Mouse (Mus musculus) spleen, adult 18-20 months (tissue): ENCODE results near the gene Rapgef1.
A peak's percentile ranks its signal among the peaks of the same experiment; 100 is the strongest.
"Not testable (repeated sequence)": the region's sequence is repeated elsewhere in the genome, so short reads cannot be mapped to it uniquely, and the experiment has no call there.

ENCODE experiments used
- DNase-seq, 2 experiments: peaks; one replicate each; pipeline ENCODE4 v3.0.0; 2022; ENCODE audit warnings: mixed read lengths in 2 of 2

Rapgef1 gene

DNA sequence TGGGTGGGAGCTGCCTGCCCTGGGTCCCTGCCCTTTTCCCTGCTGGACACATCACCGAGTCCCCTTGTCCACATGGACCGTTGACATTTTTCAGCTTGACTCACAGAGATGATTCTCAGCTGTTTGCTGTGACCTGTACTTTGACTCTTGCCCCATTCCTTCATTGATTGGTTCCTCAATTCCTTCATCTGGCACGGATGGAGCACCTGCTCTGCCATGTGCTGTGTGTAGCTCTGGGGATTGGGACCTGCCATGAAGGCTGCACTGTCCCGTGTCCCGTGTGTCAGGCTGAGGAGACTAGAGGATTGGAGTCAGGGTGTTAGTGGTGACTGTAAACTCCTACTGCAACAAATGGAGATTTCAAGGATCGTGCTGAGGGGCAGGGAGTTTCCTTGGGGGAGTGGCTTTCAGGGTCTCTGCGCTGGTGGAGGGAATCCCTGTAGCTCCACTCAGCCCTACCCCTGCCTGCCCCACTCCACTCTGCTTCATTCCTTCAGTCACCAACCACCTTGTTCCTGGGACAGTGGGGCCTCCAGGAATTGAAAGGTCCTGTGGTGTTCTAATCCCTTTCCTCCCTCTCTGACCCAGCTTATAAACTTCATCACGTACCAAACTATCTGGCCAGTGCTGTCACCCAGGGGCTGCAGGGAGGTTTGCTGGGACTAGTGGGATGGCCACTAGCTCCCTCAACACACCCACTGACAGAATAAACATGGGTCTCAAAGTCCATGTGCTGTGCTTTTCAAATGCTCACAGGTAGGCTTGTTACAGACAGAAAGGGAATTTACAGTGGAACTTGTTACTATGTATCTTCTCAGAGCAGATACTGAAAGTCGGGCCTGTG is 3.9 kb downstream of the Rapgef1 start:
- no peak for DNase-seq

DNA sequence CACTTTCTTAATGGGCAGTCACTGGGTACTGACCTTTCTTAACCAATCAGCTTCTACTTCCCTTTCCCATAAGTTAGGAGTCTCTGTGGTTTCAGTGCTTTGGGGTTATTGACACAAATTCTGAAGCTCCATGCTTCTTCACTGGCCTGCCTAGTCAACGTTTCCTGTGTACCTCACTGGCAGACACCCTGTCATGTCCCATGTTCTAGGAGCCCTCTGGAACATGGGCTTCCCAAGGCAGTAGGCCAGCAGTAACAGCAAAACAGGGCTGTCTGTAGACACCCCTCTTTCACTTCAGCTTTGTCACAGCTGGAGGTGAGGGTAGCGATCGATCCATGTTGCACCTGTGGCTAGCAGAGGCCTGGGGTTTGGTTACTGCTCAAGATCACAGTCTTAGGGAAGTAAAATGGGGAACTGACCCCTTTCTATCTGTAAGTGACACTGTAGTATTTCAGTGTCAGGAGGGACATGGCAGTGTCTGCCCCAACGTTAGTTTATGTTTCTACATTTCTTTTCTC is 4.6 kb downstream of the Rapgef1 start:
- DNase-seq: peak in 1 of 2 experiments; percentile 68

DNA sequence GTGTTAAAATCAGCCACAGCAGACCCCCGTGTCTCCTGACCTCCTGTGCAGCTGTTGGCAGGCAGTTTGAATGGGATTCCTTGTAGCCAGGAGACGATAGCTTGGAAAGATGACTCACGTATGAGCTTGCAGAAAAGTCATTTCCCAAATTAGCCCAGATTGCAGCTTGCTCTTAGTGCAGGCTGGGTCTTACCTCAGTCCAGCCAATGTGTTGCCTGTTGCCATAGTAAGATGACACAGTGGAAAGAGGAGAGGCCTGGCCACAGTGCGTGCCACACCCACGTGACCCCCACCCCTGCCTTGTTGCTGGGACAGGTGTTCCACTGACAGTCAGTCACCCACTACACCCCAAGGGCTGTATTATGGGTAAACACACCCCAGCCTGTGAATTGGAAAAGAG is 5.2 kb downstream of the Rapgef1 start:
- DNase-seq: peak in 1 of 2 experiments; percentile 63

DNA sequence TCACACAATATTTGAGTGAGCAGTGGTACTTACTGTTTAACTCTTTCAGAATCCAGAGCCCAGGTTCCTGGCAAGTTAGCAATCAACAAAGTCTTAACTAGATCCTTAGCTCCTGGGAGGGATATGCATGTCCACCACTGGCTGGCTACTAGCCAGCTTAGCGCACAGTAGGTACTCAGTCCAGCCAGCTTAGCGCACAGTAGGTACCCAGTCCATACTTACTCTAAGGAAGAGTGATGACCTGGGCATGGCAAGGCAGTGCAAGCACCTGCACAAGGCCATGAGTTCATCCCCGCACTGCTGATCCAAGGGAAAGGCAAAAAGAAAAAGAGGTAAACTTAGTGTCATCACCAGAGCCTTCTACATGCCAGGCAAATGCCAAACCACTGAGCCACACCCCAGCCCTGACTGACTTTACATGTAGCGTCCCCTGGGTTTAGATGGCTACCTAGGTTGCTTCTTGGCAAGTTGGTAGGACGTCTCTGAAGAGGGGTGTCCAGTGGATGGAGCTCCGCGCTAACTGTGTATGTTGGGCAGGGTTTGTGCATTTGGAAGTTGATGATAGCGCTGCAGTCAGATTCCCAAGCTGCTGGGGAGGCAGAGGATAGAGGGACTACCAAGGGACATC is 6.2 kb downstream of the Rapgef1 start:
- DNase-seq: no peak

DNA sequence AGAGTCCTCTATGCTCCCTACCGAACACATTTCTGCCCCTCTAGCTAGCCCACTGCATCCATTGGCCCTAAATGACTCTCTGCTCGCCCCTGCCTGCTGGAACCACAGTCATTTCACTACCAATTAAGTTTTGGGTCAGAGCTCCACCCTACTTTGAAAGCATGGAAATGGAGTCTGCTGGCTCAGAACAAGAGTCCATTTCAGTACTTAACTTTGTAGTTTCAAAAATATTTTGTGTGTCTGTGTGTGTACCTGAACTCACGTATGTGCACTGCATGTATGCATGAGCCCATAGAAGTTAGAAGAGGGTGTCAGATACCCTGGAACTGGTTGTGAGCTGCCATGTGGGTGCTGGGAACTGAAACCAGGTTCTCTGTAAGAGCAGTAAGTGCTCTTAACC is 7.8 kb downstream of the Rapgef1 start:
- no peak for DNase-seq

DNA sequence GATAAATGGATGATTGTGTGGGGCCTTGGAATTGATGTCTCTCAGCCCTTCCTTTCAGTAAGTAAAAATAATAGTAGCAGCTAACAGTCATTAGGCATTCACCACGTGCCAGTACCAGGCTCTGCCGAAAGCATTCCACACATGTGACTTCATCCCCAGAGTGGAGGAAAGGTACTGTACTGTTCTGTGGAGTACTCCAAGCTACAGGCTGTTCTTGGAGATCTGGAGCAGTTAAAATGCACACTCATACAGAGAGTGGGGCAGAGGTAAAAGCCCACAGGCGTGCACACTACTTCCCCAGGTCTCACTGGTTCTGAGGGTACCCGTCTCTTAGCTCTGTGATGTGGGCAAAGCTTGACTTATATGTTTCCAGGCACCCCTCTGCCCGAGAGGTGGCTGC is 8.7 kb downstream of the Rapgef1 start:
- DNase-seq: no peak

DNA sequence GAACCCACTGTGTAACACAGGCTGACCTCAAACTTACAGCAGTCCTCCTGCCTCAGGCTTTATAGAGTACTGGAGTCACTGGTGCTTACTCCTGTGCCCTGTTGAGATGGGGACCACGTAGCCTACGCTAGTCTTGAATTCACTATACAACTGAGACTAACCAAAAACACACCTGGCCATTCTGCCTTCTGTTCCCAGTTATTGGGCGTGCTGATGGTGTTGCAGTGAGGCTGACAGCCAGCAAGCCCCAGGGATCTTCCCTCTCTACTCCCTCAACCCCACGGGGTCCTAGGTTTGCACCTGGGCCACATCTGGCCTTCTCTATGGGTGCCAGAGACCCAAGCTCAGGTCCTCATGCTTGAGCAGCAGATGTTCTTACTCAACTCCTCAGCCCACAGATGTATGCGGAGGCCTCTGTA is 9.3 kb downstream of the Rapgef1 start:
- no peak for DNase-seq

DNA sequence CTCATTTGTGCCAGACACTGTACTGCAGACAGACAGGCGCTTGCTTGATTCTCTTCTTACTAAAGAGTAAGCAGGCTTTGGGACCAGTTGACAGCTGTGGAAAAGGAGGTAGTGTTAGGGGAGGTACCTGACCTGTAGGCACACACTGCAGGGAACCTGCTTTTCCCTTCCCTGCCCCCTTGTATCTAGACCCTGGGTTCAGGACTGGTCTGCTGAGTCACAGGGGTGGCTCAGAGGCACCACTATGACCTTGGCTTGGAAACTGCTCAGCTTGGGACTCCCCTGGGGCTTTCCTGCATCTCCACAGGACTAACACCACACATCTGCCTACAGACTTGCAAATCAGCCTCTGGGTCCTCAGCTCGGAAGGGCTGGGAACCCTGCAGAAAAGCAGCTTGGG is 9.8 kb downstream of the Rapgef1 start:
- no peak for DNase-seq

DNA sequence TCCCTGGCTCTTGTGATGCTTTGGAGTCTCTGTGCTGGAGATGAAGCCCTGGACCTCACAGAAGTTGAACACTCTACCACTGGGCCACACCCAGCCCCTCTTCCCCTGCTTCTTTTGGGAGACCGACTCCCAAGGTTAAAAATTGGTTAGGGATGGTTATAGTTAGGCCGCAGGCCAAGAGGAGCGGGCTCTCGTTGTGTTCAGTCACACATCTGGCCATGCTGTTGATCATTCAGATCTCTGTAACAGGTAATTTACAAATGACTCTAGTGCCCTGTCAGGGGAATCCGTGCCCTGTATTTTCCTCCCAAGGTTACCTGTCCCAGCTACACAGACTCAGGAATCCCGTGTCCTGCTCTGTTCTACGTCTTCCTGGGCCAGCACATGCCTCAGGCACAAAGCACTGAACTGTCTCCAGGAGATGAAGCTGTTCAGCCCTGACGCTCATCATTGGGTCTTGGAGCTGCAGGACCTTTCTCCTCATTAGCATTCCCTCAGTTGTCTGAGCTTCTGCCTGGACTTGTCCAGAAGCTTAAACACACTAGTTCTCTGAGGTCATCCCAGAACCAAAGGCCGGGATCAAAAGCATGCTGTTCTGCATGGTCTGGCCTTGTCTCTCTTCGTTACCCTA is 10.7 kb downstream of the Rapgef1 start:
- DNase-seq: no peak

DNA sequence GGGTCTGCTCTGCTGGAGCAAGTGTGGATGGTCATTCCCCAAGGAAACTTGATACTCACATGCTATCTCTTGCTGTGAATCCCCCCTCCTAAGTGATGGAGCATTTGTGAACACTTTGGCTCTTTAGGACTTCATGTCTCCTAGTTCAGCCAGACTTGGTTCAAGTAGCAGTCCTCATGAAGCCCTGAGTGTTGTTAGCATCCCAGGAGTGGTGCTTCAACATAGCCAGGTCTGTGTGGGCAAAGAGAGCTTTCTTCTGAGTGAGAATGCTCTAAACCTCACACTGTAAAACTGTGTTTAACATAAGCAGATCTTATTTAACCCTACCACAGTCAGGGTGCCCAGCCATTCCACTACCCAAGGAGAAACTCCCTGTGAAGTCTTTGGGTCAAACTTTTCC is 11.5 kb downstream of the Rapgef1 start:
- no peak for DNase-seq

DNA sequence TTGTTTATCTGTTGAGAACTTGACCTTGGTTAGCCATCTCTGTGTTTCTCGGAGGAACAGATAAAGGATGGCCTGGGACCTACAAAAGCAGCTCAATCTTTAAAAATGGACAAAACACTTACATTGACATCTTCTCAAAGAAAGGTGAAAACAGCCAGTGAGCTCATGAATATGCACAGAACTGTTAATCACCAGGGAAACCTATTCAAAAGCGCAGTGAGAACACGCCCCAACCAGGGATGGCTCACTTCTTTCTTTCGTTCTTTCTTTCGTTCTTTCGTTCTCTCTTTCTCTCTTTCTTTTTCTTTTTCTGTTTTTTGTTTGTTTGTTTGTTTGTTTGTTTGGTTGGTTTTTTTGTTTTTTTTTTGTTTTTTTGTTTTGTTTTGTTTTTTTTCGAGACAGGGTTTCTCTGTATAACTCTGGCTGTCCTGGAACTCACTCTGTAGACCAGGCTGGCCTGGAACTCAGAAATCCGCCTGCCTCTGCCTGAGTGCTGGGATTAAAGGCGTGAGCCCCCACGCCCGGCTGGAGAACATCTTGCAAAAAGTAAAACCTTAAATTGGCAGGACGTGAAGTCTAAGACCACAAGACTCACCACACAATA is 12.1 kb downstream of the Rapgef1 start:
- DNase-seq: not testable (repeated sequence)

DNA sequence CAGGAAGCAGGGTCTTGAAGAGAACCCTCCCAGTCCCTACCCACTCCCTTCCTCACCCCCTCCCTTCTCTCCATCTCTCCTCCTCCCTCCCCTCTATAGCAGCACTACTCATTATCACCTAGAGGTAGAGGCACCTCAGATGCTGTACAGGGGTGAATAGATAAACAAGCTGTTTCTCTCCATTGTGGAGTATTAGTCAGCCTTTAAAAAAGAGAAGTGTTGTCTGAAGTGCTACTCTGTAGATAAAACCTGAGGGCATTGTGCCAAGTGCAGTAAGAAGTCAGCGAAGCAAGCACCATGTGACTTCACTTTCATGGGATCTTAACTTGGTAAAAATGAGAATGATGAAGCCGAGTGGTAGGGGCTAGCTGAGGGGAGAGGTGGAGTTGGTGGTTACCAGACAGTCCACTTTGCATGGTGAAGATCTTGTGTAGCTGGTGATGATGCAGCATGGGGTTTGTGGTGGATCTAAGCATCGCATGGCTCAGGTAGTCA is 12.7 kb downstream of the Rapgef1 start:
- no peak for DNase-seq

DNA sequence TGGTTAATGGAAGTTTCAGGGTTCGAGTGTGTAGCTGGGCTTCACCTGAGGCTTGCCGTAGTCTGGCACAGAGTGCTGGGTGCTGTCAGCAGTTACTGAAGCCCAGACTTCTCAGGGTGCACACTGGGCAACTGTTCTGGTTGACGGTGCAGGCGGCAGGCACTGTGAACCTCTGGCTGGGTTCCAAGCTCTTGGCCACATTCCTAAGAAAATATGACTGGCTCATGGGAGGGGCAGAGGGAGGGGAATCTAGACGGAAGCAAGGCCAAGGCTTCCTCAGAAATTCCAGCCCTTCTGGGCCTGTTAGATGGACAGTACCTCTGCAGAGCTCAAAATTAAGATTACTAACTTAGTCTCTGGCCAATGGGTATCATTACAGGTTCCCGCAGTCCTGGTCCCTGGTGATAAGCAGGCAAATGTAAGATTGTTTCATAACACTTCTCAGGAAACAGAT is 13.6 kb downstream of the Rapgef1 start:
- no peak for DNase-seq

DNA sequence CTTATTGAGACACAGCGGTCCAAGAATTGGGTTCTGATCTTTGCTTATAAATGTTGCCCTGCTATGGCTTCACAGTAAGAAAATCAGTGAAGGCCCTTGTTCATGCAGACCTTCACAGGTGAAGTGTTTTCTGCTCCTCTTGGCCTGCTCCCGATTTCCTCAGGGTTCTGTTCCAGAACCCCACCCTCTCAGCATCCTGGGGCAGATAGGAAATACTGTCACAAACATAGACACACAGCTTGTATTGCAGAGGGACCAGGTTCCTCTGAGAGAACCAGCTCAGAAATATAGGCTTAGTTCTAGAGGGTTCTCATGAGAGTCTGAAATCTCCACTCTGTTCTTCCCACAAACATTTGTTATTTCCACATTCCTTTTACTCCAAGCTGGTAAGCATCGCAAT is 14.3 kb downstream of the Rapgef1 start:
- DNase-seq: no peak

DNA sequence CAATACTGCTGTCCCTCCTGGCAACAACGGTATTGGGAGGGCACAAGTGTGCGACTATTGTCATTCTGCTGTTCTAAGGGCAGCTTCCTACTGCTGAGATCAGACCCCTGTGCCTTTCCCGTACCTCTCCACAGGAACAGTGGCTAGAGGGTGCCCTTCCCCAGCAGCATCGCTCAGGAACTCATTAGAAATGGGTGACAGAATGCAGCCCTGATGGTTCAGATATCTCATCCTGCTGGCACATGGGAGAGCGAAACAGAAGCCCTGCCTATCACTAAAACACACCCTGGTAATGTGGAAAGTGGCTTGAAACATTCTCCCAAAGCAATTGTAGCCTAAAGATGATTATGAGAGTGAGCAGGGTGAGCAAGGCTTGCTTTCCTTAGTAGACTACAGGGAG is 15.0 kb downstream of the Rapgef1 start:
- no peak for DNase-seq

DNA sequence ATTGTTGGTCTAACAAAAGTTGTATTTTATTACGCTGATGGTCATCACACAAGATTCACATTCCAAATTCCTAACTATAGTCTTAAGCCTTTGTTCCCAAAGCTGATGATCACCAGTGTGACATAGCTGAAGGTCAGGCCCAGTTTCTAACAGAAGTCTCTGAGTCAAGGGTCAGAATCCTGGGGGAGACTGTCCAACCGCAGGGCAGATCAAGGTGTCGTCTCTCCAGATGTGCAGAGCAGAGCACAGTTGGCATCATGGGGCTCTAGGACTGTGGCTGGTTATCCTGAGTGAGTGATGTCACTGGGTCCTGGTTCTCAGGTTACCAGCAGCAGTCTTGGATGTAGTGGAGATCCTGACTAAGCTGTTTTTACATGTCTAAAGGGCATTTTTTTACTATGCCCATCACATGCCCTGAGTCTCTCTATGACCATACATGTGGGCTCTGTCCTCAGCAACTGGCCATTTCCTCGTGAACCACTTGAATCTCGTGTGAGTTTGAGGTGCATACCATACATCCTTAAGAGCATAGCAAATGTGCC is 16.5 kb downstream of the Rapgef1 start:
- no peak for DNase-seq

DNA sequence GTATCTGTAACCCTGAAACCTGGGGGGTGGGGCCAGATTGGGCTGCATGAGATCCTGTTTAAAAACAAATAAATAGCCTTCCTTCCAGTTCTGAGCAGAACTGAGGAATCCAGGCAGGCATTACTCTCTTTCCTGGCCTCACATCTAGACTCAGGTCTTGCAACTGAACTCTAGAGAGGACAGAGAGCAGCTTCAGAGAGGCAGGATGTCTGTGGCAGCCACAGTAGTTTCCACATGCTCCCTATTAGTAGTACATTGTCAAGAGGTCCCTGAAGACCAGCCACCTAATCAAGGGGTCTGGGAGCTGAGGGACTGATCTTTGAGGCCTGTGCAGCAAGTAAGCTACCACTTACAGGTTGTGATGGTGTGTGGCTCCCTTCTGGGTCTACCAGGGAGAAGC is 18.0 kb downstream of the Rapgef1 start:
- no peak for DNase-seq

DNA sequence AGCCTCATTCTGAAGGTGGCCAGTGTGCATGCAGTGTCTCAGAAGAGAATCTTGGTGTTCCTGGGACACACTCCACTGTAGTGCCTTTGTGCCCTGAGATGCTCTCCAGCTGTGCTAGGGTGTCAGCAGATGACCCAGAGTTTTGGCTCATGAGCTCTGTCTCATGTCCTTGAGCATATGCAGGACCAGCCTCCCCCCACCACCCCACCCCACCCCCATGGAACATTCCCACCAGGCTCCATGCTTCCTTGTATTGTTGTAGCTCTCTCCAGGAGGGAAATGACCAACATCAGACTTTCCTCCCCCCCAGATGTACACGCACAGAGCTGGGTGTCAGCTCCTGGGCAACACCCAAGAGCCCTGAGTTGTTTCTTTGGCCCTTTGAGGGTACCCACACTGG is 19.9 kb downstream of the Rapgef1 start:
- DNase-seq: no peak

DNA sequence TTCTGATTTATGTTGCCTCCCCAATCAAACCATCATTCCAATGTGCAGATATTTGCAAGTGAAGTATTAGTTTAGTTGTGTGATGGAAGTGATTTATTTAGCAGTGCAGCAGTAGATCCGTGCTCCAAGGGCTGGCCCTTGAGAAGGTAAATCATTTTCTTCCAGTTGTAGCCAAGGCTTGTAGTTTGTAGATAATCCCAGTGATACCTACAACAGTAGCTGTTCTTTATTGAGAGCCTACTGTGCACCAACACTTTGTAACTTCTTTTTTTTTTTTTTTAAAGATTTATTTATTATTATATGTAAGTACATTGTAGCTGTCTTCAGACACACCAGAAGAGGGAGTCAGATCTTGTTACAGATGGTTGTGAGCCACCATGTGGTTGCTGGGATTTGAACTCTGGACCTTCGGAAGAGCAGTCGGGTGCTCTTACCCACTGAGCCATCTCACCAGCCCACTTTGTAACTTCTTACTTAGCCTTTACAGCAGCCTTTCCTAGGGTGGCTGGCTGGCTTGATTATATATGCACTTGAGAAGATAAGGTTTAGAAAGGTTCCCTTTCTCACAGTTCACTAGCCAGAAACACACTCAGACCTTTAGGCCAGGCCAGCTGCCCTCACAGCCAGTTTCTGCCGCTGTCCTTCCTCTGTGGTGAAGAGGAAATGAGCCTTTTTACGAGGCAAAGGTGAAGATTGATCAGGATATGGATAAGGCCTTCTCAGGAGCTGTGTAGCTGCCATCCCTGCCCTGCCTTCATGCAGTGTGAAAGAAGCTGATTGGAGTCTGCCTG is 20.6 kb downstream of the Rapgef1 start:
- DNase-seq: no peak

DNA sequence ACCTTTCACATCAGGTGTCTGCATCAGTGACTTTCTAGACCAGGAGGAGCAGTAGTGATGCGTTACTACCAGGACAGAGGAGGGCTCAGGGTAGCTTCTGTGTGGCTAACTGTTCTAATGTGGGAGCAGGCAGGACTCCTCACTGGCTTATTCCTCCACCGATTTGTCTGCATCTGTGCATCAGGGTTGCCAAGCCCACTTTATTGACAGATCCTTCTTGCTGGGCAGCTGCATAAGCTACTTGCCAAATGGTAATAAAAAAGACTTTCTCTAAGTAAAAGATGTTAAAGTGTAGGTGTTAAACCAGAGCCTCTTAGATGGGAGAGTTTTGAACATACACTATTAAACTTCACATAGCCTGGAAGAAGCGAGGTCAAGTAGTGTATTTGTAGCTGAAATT is 22.2 kb downstream of the Rapgef1 start:
- no peak for DNase-seq

DNA sequence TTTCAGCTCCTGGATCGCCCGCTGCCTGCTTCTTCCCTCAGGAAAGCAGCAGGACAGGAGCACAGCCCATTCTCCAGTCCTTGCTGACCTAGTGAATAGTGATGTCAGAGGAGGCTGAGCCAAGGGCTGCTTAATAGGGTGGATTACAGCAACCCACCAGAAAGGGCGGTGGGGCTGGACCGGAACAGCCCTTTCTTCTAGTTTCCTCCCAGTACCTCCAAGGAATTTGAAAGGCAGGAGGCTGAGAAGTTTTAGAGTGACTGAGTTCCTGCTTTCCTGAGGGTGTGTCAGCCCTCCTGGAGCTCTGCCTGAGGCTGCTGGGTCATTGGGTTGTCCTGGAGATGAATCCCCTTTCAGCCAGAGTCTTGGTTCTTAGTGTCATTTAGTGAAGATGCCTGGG is 23.9 kb downstream of the Rapgef1 start:
- DNase-seq: no peak

DNA sequence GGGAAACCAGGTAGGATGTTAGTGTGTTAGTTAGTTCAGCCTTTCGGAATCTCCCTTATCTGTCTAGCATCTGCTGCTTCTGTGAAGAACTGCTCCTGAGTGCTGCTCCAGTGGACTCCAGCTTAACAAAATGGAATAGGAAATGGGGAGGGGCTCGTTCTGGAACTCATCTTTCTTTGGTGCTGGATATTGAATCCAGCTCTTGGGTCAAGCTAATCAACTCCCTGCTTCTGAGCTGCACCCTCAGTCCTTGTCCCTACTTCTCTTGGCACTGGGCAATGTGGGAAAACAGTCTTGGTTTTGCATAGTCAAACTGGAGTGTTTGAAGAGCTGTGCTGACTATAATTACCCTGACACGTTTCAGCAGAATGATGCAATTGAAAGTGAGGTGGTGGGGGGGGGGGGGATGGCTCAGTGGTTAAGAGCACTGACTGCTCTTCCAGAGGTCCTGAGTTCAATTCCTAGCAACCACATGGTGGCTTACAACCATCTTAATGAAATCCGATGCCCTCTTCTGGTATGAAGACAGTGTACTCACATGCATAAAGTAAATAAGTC is 25.6 kb downstream of the Rapgef1 start:
- no peak for DNase-seq
